Mouse (Mus musculus) midbrain, embryonic 15.5 days (tissue): ENCODE results near the gene Fsip1. TPM values are rescaled to one million over a fixed set of nuclear protein-coding genes. Genes with fewer than 3 reads are reported as not detected.

Experiments used
- ATAC-seq: fragments of 200-750 bp; cut with Nextera tagmentation; replicated peaks from 2 replicates; pipeline ENCODE4 v1.8.0; 2017; ENCODE audit warnings: moderate TSS enrichment
- H3K27ac ChIP-seq: fragments of 300-500 bp; sonication (generic); 2 replicates; pipeline ENCODE4 v1.5.1; 2015; ENCODE audit warnings: mild to moderate bottlenecking, inconsistent platforms
- H3K27me3 ChIP-seq: fragments of 300-500 bp; sonication (generic); replicated peaks from 2 replicates; pipeline ENCODE4 v1.6.1; 2015; ENCODE audit warnings: inconsistent platforms
- H3K36me3 ChIP-seq: fragments of 300-500 bp; sonication (generic); replicated peaks from 2 replicates; pipeline ENCODE4 v1.6.1; 2015; ENCODE audit warnings: inconsistent platforms
- H3K4me1 ChIP-seq: fragments of 300-500 bp; sonication (generic); 2 replicates; pipeline ENCODE4 v1.6.1; 2015; ENCODE audit warnings: inconsistent platforms
- H3K4me2 ChIP-seq: fragments of 300-500 bp; sonication (generic); 2 replicates; pipeline ENCODE4 v1.6.1; 2015; ENCODE audit warnings: inconsistent platforms, mild to moderate bottlenecking, moderate library complexity
- H3K4me3 ChIP-seq: fragments of 300-500 bp; sonication (generic); 2 replicates; pipeline ENCODE4 v1.5.1; 2015; ENCODE audit warnings: mild to moderate bottlenecking, inconsistent platforms
- H3K9ac ChIP-seq: fragments of 300-500 bp; sonication (generic); 2 replicates; pipeline ENCODE4 v1.6.1; 2015; ENCODE audit warnings: mild to moderate bottlenecking, inconsistent platforms
- H3K9me3 ChIP-seq: fragments of 300-500 bp; sonication (generic); 2 replicates; pipeline ENCODE4 v1.6.1; 2016; ENCODE audit warnings: inconsistent platforms
- WGBS: fragments of 180-500 bp; shearing (Covaris S2); methylation state at CpG from one replicate; pipeline ENCODE4 v1.1.7; 2015; ENCODE audit warnings: mixed read lengths; 5-methylcytosine and 5-hydroxymethylcytosine counted together
- polyA plus RNA-seq: library from polyadenylated mRNA; unstranded; fragments of >200 nt; fragmentation: Nextera tagmentation; extraction: Ambion mirVana; gene quantifications from 2 replicates; pipeline ENCODE4 v1.2.1, GENCODE M21; 2015

The Fsip1 gene
- polyA plus RNA-seq, 1 experiment from 2014 or later, result 3.0 TPM

- Histone ChIP-seq H3K4me2 (no peak overlapping the region), H3K4me3 (no peak overlapping the region), H3K4me1 (no peaks in the 10 kb centered on the region), H3K9ac (no peak overlapping the region), H3K27ac (no peak overlapping the region), H3K9me3 (no peaks in the 10 kb centered on the region), H3K27me3 (no peaks in the 10 kb centered on the region), H3K36me3 (no peaks in the 10 kb centered on the region)
- 73% methylated on average over 12 of the region's 12 CpGs for WGBS
- ATAC-seq, result no peak
Measured at GRCm38 (mm10) chr2:118248966-118249365, 7.8 kb downstream of the Fsip1 start.

DNA sequence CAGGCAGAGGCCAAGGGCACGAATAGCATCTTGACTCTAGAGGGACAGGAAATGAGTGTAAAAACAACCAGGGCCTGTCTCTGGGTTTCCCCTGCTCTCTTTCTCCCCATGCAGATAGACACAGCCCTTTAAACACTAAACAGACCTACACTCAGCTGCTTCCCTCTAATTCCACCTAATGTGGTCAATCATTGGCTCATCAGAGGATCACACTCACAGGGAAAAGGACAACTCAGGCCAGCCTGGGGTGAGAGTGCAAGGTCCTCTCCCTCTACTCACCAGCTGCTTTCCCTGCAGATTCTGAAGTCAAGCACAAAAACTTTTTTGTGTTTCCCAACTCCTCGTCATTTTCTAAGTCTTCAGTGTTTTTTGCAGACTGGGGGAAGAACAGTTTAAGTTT is 8.8 kb downstream of the Fsip1 start:
- no peaks in the 10 kb centered on the region for H3K36me3 ChIP-seq
- H3K27me3 ChIP-seq, result no peaks in the 10 kb centered on the region
- H3K9me3 ChIP-seq, result no peaks in the 10 kb centered on the region
- no peak overlapping the region for H3K9ac ChIP-seq
- no peak overlapping the region for H3K4me3 ChIP-seq
- ATAC-seq, result no peak
- no peak overlapping the region for H3K27ac ChIP-seq
- no peaks in the 10 kb centered on the region for H3K4me1 ChIP-seq
- WGBS, result 71% methylated on average over 2 of the region's 2 CpGs
- H3K4me2 ChIP-seq, result no peak overlapping the region

DNA sequence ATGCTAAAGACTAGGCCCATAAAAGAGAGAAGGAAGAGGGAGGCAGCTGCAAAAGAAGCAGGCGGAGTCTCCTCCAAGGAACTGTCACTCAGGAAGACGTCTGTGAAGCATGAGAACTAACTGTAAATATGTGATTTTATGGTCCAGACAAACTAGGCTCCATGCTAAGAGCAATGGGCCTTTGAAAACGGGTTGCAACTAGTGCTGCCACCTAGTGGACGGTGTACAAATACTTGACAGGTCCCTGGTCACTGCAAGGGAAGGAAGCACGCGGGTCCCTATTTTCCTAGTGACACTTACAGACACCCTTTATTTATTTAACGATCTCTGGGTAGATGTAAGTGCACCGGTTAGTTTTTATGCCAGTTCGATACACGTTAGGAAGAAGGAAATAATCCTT is 10.9 kb downstream of the Fsip1 start:
- no peaks in the 10 kb centered on the region for H3K27me3 ChIP-seq
- no peak overlapping the region for H3K27ac ChIP-seq
- whole genome bisulfite sequencing, result 13% methylated on average over 10 of the region's 10 CpGs
- H3K4me3 ChIP-seq, result no peak overlapping the region
- ATAC-seq, result peak; percentile 65; the same call in 1 of the 2 replicates
- H3K4me1 ChIP-seq, result no peaks in the 10 kb centered on the region
- H3K9ac ChIP-seq, result no peak overlapping the region
- no peak overlapping the region for H3K4me2 ChIP-seq
- no peaks in the 10 kb centered on the region for H3K9me3 ChIP-seq
- no peaks in the 10 kb centered on the region for H3K36me3 ChIP-seq

GRCm38 (mm10) chr2:118236196-118236595 is 20.6 kb downstream of the Fsip1 start:
- 82% methylated on average over 7 of the region's 7 CpGs for WGBS

GRCm38 (mm10) chr2:118235614-118236013 is 21.2 kb downstream of the Fsip1 start:
- no peak for ATAC-seq
- Histone ChIP-seq H3K36me3 (no peaks in the 10 kb centered on the region), H3K27ac (no peak overlapping the region), H3K9me3 (no peaks in the 10 kb centered on the region), H3K4me2 (no peak overlapping the region), H3K4me3 (no peak overlapping the region), H3K4me1 (no peaks in the 10 kb centered on the region), H3K27me3 (no peaks in the 10 kb centered on the region), H3K9ac (no peak overlapping the region)
- WGBS, result 85% methylated on average over 3 of the region's 3 CpGs

More at GRCm38 (mm10) chr2:118236196-118236595, 20.6 kb downstream of the Fsip1 start:
- Histone ChIP-seq H3K9me3 (no peaks in the 10 kb centered on the region), H3K27me3 (no peaks in the 10 kb centered on the region), H3K4me2 (no peak overlapping the region), H3K9ac (no peak overlapping the region), H3K4me3 (no peak overlapping the region), H3K27ac (no peak overlapping the region), H3K36me3 (no peaks in the 10 kb centered on the region), H3K4me1 (no peaks in the 10 kb centered on the region)
- no peak for ATAC-seq

DNA sequence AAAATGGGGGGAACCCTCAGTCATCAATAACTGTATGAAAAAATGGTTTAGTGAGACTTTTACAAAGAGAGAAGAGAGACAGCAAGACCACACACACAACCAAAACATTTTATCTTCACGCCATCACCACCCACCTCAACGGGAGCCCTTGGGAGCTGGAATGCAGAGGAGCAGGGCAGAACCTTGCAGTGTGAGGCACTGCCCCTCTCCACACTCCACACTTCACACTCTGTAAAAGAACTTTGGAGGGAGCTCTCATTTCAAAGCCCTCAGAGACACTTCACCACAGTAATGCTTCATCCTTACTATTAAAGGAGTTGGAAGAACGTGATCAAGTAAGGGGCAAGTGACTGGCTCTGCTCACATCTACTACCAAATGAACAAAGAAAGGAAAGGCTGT is 26.2 kb downstream of the Fsip1 start:
- Histone ChIP-seq H3K27me3 (no peaks in the 10 kb centered on the region), H3K36me3 (no peaks in the 10 kb centered on the region), H3K4me2 (no peak overlapping the region), H3K4me3 (no peak overlapping the region), H3K9ac (no peak overlapping the region), H3K27ac (no peak overlapping the region), H3K4me1 (no peaks in the 10 kb centered on the region), H3K9me3 (no peaks in the 10 kb centered on the region)
- 84% methylated on average over 3 of the region's 3 CpGs for WGBS
- ATAC-seq, result no peak

GRCm38 (mm10) chr2:118228486-118229079 is 28.2 kb downstream of the Fsip1 start:
- ATAC-seq, result no peak
- 53% methylated on average over 4 of the region's 4 CpGs for WGBS

DNA sequence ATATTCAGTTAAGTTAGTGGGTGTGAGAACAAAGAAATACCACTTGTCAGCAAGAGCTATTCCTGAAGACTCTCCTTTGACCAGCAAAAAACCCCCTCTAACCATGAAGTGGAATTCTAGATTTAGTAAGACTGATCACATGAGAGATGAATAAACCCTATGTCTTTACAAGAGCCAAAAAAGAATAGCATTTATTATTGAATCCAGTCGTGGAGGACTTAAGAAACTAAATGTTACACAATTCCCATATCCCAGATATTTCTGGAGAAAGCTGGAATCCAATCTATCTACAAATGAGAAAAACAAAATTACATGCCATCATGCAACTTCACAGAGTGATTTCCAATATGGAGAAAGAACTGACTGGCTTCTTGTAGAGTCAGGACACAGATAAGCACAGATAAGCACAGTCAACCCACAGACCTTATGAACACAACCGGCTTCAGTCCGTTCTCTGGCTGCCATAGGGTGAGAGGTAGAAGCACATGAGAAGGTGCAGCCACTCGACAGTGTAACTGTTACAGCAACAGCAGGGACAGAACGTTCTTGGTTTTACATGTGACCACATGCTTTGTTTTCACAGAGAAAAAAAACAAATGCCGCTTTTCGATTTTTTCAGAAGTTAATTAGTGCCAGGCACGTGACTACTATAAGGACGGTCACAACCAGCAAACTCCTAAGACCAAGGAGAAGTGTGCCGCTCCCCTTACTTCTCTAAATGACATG is 31.3 kb downstream of the Fsip1 start:
- H3K4me2 ChIP-seq, result no peak overlapping the region
- H3K27me3 ChIP-seq, result no peaks in the 10 kb centered on the region
- 89% methylated on average over 10 of the region's 10 CpGs for WGBS
- H3K9ac ChIP-seq, result no peak overlapping the region
- H3K27ac ChIP-seq, result no peak overlapping the region
- H3K36me3 ChIP-seq, result no peaks in the 10 kb centered on the region
- no peak overlapping the region for H3K4me3 ChIP-seq
- H3K4me1 ChIP-seq, result no peaks in the 10 kb centered on the region
- no peak for ATAC-seq
- H3K9me3 ChIP-seq, result no peaks in the 10 kb centered on the region

More at GRCm38 (mm10) chr2:118228486-118229079, 28.2 kb downstream of the Fsip1 start:
- H3K36me3 ChIP-seq, result no peaks in the 10 kb centered on the region
- H3K4me3 ChIP-seq, result no peak overlapping the region
- no peaks in the 10 kb centered on the region for H3K27me3 ChIP-seq
- H3K4me2 ChIP-seq, result no peak overlapping the region
- H3K9me3 ChIP-seq, result no peaks in the 10 kb centered on the region
- no peak overlapping the region for H3K9ac ChIP-seq
- no peak overlapping the region for H3K27ac ChIP-seq
- H3K4me1 ChIP-seq, result no peaks in the 10 kb centered on the region

DNA sequence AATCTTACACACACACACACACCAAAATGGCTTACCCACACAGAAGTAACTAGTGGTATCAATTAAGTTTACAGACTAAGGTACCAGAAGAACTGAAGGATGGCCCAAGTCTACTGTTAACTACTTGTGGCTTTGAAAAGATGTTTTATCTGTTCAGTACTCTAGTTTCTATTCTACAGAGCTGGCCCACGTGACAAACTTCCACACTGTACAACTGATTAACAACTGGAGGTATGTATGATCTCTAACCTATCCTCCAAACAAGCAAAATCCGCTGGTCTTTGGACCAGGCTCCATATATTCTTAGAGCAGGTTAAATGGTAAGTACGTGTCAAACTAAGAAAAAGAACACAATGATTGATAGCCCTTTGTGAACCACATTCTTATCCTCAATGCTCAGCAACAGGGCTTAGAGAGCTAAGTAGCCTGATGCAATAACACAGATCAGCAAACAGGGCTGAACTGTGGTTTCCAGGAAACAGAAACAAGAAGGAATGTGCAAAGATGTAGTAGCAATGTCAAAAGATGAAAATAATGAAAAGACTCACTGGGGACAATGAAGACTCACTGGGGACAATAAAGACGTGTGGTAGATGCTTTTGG is 38.7 kb downstream of the Fsip1 start:
- Histone ChIP-seq H3K4me1 (no peaks in the 10 kb centered on the region), H3K4me2 (no peak overlapping the region), H3K9me3 (no peaks in the 10 kb centered on the region), H3K9ac (no peak overlapping the region), H3K4me3 (no peak overlapping the region), H3K27ac (no peak overlapping the region), H3K27me3 (no peaks in the 10 kb centered on the region), H3K36me3 (no peaks in the 10 kb centered on the region)
- WGBS, result 11% methylated on average over 4 of the region's 4 CpGs
- no peak for ATAC-seq

- Histone ChIP-seq H3K27me3 (no peaks in the 10 kb centered on the region), H3K9ac (no peak overlapping the region), H3K9me3 (no peaks in the 10 kb centered on the region), H3K27ac (no peak overlapping the region), H3K4me3 (no peak overlapping the region), H3K36me3 (no peaks in the 10 kb centered on the region), H3K4me1 (peaks cover 13% of the 10 kb centered on the region), H3K4me2 (no peak overlapping the region)
- WGBS, result 85% methylated on average over 5 of the region's 5 CpGs
- no peak for ATAC-seq
Measured at GRCm38 (mm10) chr2:118209712-118210111, 47.1 kb downstream of the Fsip1 start.

DNA sequence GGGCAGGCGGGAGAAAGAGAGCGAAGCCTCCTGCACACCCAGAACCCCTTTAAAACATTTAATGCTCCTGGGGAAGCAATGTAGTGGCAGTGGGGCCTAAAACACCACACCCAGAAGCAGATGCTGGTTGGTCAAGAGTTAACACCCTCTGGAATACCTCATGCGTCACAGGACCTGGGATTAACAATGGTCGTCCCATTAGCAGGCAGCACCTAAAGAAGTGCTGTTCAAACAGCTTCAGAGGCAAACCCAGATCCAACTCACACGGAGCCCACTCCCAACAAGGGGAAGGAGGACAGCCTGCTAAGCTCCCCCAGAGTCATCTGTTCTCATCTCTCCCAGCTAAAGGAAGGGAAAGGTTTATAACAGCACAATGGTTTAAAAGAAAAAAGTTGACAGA is 48.1 kb downstream of the Fsip1 start:
- Histone ChIP-seq H3K36me3 (no peaks in the 10 kb centered on the region), H3K9me3 (no peaks in the 10 kb centered on the region), H3K4me3 (no peak overlapping the region), H3K4me2 (no peak overlapping the region), H3K9ac (no peak overlapping the region), H3K4me1 (peaks cover 24% of the 10 kb centered on the region), H3K27ac (no peak overlapping the region), H3K27me3 (no peaks in the 10 kb centered on the region)
- WGBS, result 32% methylated on average over 5 of the region's 5 CpGs
- ATAC-seq, result no peak

DNA sequence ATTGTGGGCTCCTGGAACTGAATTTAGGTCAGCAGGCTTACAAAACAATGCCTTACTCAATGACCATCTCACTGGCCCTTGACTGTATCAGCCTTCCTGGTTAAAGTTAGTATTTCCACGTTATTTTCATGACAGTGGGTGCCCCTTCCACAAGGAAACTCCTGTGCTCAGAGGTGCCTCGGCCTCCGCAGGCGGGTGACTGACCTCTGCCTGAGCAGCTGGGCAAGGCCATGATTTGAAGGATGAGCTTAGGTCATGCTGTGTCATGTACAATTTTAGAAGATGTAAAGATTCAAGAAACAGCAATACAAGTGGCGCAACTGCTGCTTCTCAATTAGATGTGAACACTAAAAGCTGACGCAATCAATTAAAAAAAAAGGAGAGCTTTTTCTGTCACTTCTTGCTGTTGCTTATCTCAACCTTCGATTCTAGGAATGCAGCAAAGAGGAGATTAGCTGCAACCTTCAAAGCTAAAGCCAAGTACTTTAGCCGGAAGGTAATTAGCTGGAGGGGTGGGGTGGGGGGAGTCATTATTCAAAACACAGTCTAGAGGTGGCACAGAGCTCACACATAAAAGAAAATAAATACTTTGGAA is 50.7 kb downstream of the Fsip1 start:
- Histone ChIP-seq H3K9ac (no peak overlapping the region), H3K27me3 (no peaks in the 10 kb centered on the region), H3K4me3 (no peak overlapping the region), H3K9me3 (no peaks in the 10 kb centered on the region), H3K4me2 (no peak overlapping the region), H3K27ac (no peak overlapping the region), H3K4me1 (peaks cover 37% of the 10 kb centered on the region), H3K36me3 (no peaks in the 10 kb centered on the region)
- WGBS, result 28% methylated on average over 8 of the region's 8 CpGs
- ATAC-seq, result no peak
